Mouse (Mus musculus) mouse trophoblast stem cell (cell line): ENCODE data around the gene Cfap99.

Experiments
- in situ Hi-C, 2 experiments: fragments of 300-500 bp; cut with MseI, MboI; formaldehyde crosslinking; loops; 2 replicates in 1 of 2; 3 replicates in 1 of 2; pipeline ENCODE4 v1.15.1; 2025

The Cfap99 gene

GRCm38 (mm10) chr5:34278058-34278457, 10.3 kb upstream of the Cfap99 start:
- in situ Hi-C loops = no loop called here

GRCm38 (mm10) chr5:34279214-34279613, 9.2 kb upstream of the Cfap99 start:
- in situ Hi-C loops = no loop called here

- in situ Hi-C loops = no loop called here
Measured at GRCm38 (mm10) chr5:34280976-34281375, 7.4 kb upstream of the Cfap99 start.

GRCm38 (mm10) chr5:34283355-34283754, 5.0 kb upstream of the Cfap99 start:
- in situ Hi-C loops = no loop called here

GRCm38 (mm10) chr5:34284156-34284750, 4.1 kb upstream of the Cfap99 start:
- in situ Hi-C loops = no loop called here

GRCm38 (mm10) chr5:34285285-34285684, 3.1 kb upstream of the Cfap99 start:
- in situ Hi-C loops = no loop called here

- in situ Hi-C loops = no loop called here
Measured at GRCm38 (mm10) chr5:34286516-34286915, 1.9 kb upstream of the Cfap99 start.

GRCm38 (mm10) chr5:34287001-34287837, 1.2 kb upstream of the Cfap99 start:
- in situ Hi-C loops = no loop called here

- in situ Hi-C loops = no loop called here
Measured at GRCm38 (mm10) chr5:34287838-34288145, 608 bp upstream of the Cfap99 start.

GRCm38 (mm10) chr5:34289286-34289685, 886 bp downstream of the Cfap99 start:
- in situ Hi-C loops = no loop called here

GRCm38 (mm10) chr5:34293363-34293762, 5.0 kb downstream of the Cfap99 start:
- in situ Hi-C loops = no loop called here

- in situ Hi-C loops = no loop called here
Measured at GRCm38 (mm10) chr5:34294696-34295095, 6.3 kb downstream of the Cfap99 start.

- in situ Hi-C loops = no loop called here
Measured at GRCm38 (mm10) chr5:34295141-34295540, 6.7 kb downstream of the Cfap99 start.

GRCm38 (mm10) chr5:34298061-34298460, 9.7 kb downstream of the Cfap99 start:
- in situ Hi-C loops = no loop called here

- in situ Hi-C loops = no loop called here
Measured at GRCm38 (mm10) chr5:34298937-34299535, 10.6 kb downstream of the Cfap99 start.

- in situ Hi-C loops = no loop called here
Measured at GRCm38 (mm10) chr5:34302377-34302776, 14.0 kb downstream of the Cfap99 start.

- in situ Hi-C loops = no loop called here
Measured at GRCm38 (mm10) chr5:34309016-34309415, 20.6 kb downstream of the Cfap99 start.

- in situ Hi-C loops = no loop called here
Measured at GRCm38 (mm10) chr5:34319491-34320034, 31.2 kb downstream of the Cfap99 start.

GRCm38 (mm10) chr5:34321236-34321635, 32.8 kb downstream of the Cfap99 start:
- in situ Hi-C loops = no loop called here

- in situ Hi-C loops = no loop called here
Measured at GRCm38 (mm10) chr5:34325286-34325685, 36.9 kb downstream of the Cfap99 start.

GRCm38 (mm10) chr5:34326249-34326691, 37.9 kb downstream of the Cfap99 start:
- in situ Hi-C loops = no loop called here

- in situ Hi-C loops = no loop called here
Measured at GRCm38 (mm10) chr5:34326875-34327576, 38.6 kb downstream of the Cfap99 start.
